Mouse (Mus musculus) midbrain, embryonic 16.5 days (tissue): Measurements from ENCODE around the gene Nfatc2. TPM values are rescaled to one million over a fixed set of nuclear protein-coding genes. Genes with fewer than 3 reads are reported as not detected.

ENCODE experiments used
- ATAC-seq: fragments of 200-750 bp; cut with Nextera tagmentation; 2 replicates; pipeline ENCODE4 v1.8.0; 2017; ENCODE audit warnings: moderate TSS enrichment
- H3K27ac ChIP-seq: fragments of 300-500 bp; sonication (generic); 2 replicates; pipeline ENCODE4 v1.5.1; 2014; ENCODE audit warnings: mild to moderate bottlenecking, low read length, mixed read lengths
- H3K27me3 ChIP-seq: fragments of 300-500 bp; sonication (generic); 2 replicates; pipeline ENCODE4 v1.6.1; 2014; ENCODE audit warnings: low read depth, low read length, mixed read lengths; ENCODE audit not compliant: control insufficient read depth, insufficient read depth
- H3K36me3 ChIP-seq: fragments of 300-500 bp; sonication (generic); 2 replicates; pipeline ENCODE4 v1.6.1; 2014; ENCODE audit warnings: mild to moderate bottlenecking, low read length, moderate library complexity, mixed read lengths; ENCODE audit not compliant: control insufficient read depth, insufficient read depth
- H3K4me1 ChIP-seq: fragments of 300-500 bp; sonication (generic); 2 replicates; pipeline ENCODE4 v1.6.1; 2014; ENCODE audit warnings: mild to moderate bottlenecking, low read length, mixed read lengths; ENCODE audit not compliant: control insufficient read depth, insufficient read depth
- H3K4me2 ChIP-seq: fragments of 300-500 bp; sonication (generic); 2 replicates; pipeline ENCODE4 v1.6.1; 2014; ENCODE audit warnings: mild to moderate bottlenecking, low read length, mixed read lengths
- H3K4me3 ChIP-seq: fragments of 300-500 bp; sonication (generic); 2 replicates; pipeline ENCODE4 v1.5.1; 2014; ENCODE audit warnings: low read depth, mild to moderate bottlenecking, low read length, moderate library complexity, mixed read lengths
- H3K9ac ChIP-seq: fragments of 300-500 bp; sonication (generic); 2 replicates; pipeline ENCODE4 v1.6.1; 2014; ENCODE audit warnings: low read depth, low read length, mixed read lengths
- H3K9me3 ChIP-seq: fragments of 300-500 bp; sonication (generic); replicated peaks from 2 replicates; pipeline ENCODE4 v1.6.1; 2014; ENCODE audit warnings: mild to moderate bottlenecking, low read length, mixed read lengths; ENCODE audit not compliant: control insufficient read depth, poor library complexity, severe bottlenecking
- WGBS: fragments of 180-500 bp; shearing (Covaris S2); extraction: QIAGEN DNeasy Blood & Tissue Kit; methylation state at CpG from one replicate; pipeline ENCODE4 v1.1.7; 2014; 5-methylcytosine and 5-hydroxymethylcytosine counted together
- polyA plus RNA-seq: library from polyadenylated mRNA; unstranded; fragments of >200 nt; fragmentation: Nextera tagmentation; extraction: Ambion mirVana; gene quantifications from 2 replicates; pipeline ENCODE4 v1.2.1, GENCODE M21; 2015

Gene Nfatc2
- polyA plus RNA-seq, 1 experiment from 2014 or later, result 4.5 TPM

GRCm38 (mm10) chr2:168539594-168540222 is 61.7 kb downstream of the Nfatc2 start:
- 70% methylated on average over 15 of the region's 15 CpGs for WGBS
- Histone ChIP-seq H3K36me3 (no peaks in the 10 kb centered on the region), H3K4me3 (no peak overlapping the region), H3K9me3 (no peaks in the 10 kb centered on the region), H3K9ac (no peak overlapping the region), H3K4me1 (no peaks in the 10 kb centered on the region; the same call in 1 of the 2 replicates), H3K27me3 (no peaks in the 10 kb centered on the region), H3K4me2 (no peak overlapping the region), H3K27ac (no peak overlapping the region)
- no peak for ATAC-seq

GRCm38 (mm10) chr2:168539026-168539425 is 62.4 kb downstream of the Nfatc2 start:
- no peak overlapping the region for H3K4me2 ChIP-seq
- H3K27ac ChIP-seq, result no peak overlapping the region
- no peaks in the 10 kb centered on the region for H3K36me3 ChIP-seq
- WGBS, result 92% methylated on average over 6 of the region's 6 CpGs
- H3K9me3 ChIP-seq, result no peaks in the 10 kb centered on the region
- H3K4me1 ChIP-seq, result no peaks in the 10 kb centered on the region
- no peak overlapping the region for H3K4me3 ChIP-seq
- H3K9ac ChIP-seq, result no peak overlapping the region
- no peaks in the 10 kb centered on the region for H3K27me3 ChIP-seq
- ATAC-seq, result no peak

- no peaks in the 10 kb centered on the region for H3K4me1 ChIP-seq
- H3K27me3 ChIP-seq, result no peaks in the 10 kb centered on the region
- no peak overlapping the region for H3K4me2 ChIP-seq
- no peak overlapping the region for H3K27ac ChIP-seq
- H3K9me3 ChIP-seq, result no peaks in the 10 kb centered on the region
- H3K9ac ChIP-seq, result no peak overlapping the region
- no peak overlapping the region for H3K4me3 ChIP-seq
- ATAC-seq, result no peak
- no peaks in the 10 kb centered on the region for H3K36me3 ChIP-seq
- WGBS, result 72% methylated on average over 15 of the region's 15 CpGs
Observed at GRCm38 (mm10) chr2:168532061-168532833, 69.2 kb downstream of the Nfatc2 start.

GRCm38 (mm10) chr2:168528551-168528950 is 72.9 kb downstream of the Nfatc2 start:
- H3K27ac ChIP-seq, result no peak overlapping the region
- ATAC-seq, result no peak
- no peak overlapping the region for H3K4me3 ChIP-seq
- H3K4me2 ChIP-seq, result no peak overlapping the region
- 70% methylated on average over 8 of the region's 8 CpGs for WGBS
- H3K4me1 ChIP-seq, result peaks cover 10% of the 10 kb centered on the region
- no peaks in the 10 kb centered on the region for H3K9me3 ChIP-seq
- H3K9ac ChIP-seq, result no peak overlapping the region
- H3K36me3 ChIP-seq, result no peaks in the 10 kb centered on the region
- no peaks in the 10 kb centered on the region for H3K27me3 ChIP-seq

- H3K9me3 ChIP-seq, result no peaks in the 10 kb centered on the region
- H3K9ac ChIP-seq, result no peak overlapping the region
- H3K27me3 ChIP-seq, result no peaks in the 10 kb centered on the region
- no peak overlapping the region for H3K27ac ChIP-seq
- 88% methylated on average over 10 of the region's 10 CpGs for WGBS
- no peak overlapping the region for H3K4me3 ChIP-seq
- no peaks in the 10 kb centered on the region for H3K36me3 ChIP-seq
- no peak overlapping the region for H3K4me2 ChIP-seq
- ATAC-seq, result no peak
- peaks cover 10% of the 10 kb centered on the region for H3K4me1 ChIP-seq
Observed at GRCm38 (mm10) chr2:168527430-168527792, 74.0 kb downstream of the Nfatc2 start.

- 82% methylated on average over 18 of the region's 18 CpGs for WGBS
- Histone ChIP-seq H3K9ac (no peak overlapping the region), H3K27me3 (no peaks in the 10 kb centered on the region), H3K4me2 (no peak overlapping the region), H3K9me3 (no peaks in the 10 kb centered on the region), H3K4me3 (no peak overlapping the region), H3K27ac (no peak overlapping the region), H3K36me3 (no peaks in the 10 kb centered on the region), H3K4me1 (peaks cover 10% of the 10 kb centered on the region)
- no peak for ATAC-seq
Observed at GRCm38 (mm10) chr2:168526547-168527429, 74.7 kb downstream of the Nfatc2 start.

GRCm38 (mm10) chr2:168525391-168526154 is 75.9 kb downstream of the Nfatc2 start:
- WGBS, result 6% methylated on average over 17 of the region's 17 CpGs
- peak overlapping the region; percentile 45 for H3K9ac ChIP-seq
- no peaks in the 10 kb centered on the region for H3K9me3 ChIP-seq
- H3K36me3 ChIP-seq, result no peaks in the 10 kb centered on the region
- H3K27ac ChIP-seq, result peak overlapping the region; percentile 63
- peaks cover 10% of the 10 kb centered on the region for H3K4me1 ChIP-seq
- no peaks in the 10 kb centered on the region for H3K27me3 ChIP-seq
- ATAC-seq, result peak; percentile 38
- peak overlapping the region; percentile 49 for H3K4me2 ChIP-seq
- peak overlapping the region; percentile 12 for H3K4me3 ChIP-seq

GRCm38 (mm10) chr2:168524905-168525381 is 76.5 kb downstream of the Nfatc2 start:
- peak overlapping the region; percentile 63 for H3K27ac ChIP-seq
- no peaks in the 10 kb centered on the region for H3K36me3 ChIP-seq
- peak overlapping the region; percentile 45 for H3K9ac ChIP-seq
- H3K4me3 ChIP-seq, result peak overlapping the region; percentile 12; the same call in 1 of the 2 replicates
- H3K4me1 ChIP-seq, result peaks cover 10% of the 10 kb centered on the region
- H3K27me3 ChIP-seq, result no peaks in the 10 kb centered on the region
- peak; percentile 80 for ATAC-seq
- WGBS, result 2% methylated on average over 13 of the region's 13 CpGs
- peak overlapping the region; percentile 49 for H3K4me2 ChIP-seq
- H3K9me3 ChIP-seq, result no peaks in the 10 kb centered on the region
